Mouse (Mus musculus) ES-Bruce4 (cell line): ENCODE data around the gene Erc1. TPM values are rescaled to one million over a fixed set of nuclear protein-coding genes. Genes with fewer than 3 reads are reported as not detected.

Experiments used
- H3K27ac ChIP-seq: 2 replicates; pipeline ENCODE4 v1.5.1; 2012; ENCODE audit warnings: low read length, inconsistent platforms; ENCODE audit not compliant: insufficient read depth
- H3K27me3 ChIP-seq: 2 replicates; pipeline ENCODE4 v1.6.1; 2012; ENCODE audit warnings: mild to moderate bottlenecking, low read length, inconsistent platforms; ENCODE audit not compliant: control insufficient read depth, poor library complexity, insufficient read depth, severe bottlenecking
- H3K36me3 ChIP-seq: 2 replicates; pipeline ENCODE4 v1.6.1; 2012; ENCODE audit warnings: inconsistent platforms, mild to moderate bottlenecking, low read length, moderate library complexity; ENCODE audit not compliant: control insufficient read depth, poor library complexity, insufficient read depth, severe bottlenecking
- H3K4me1 ChIP-seq: one replicate; pipeline ENCODE4 v1.8.1; 2011; ENCODE audit warnings: low read length; ENCODE audit not compliant: control insufficient read depth, insufficient read depth
- H3K4me3 ChIP-seq: 2 replicates; pipeline ENCODE4 v1.5.1; 2011; ENCODE audit warnings: low read depth, mild to moderate bottlenecking, low read length
- H3K9ac ChIP-seq: 2 replicates; pipeline ENCODE4 v1.6.1; 2012; ENCODE audit warnings: low read depth, mild to moderate bottlenecking, inconsistent platforms; ENCODE audit not compliant: poor library complexity, severe bottlenecking
- H3K9me3 ChIP-seq: replicated peaks from 2 replicates; pipeline ENCODE4 v1.6.1; 2012; ENCODE audit warnings: mild to moderate bottlenecking, low read length, inconsistent platforms; ENCODE audit not compliant: control insufficient read depth, poor library complexity, insufficient read depth, severe bottlenecking
- CTCF ChIP-seq: IDR thresholded peaks from one replicate; pipeline ENCODE4 v1.8.1; 2011; ENCODE audit warnings: low read depth, low read length
- EP300 ChIP-seq: IDR thresholded peaks from 2 replicates; pipeline ENCODE4 v1.6.1; 2011; ENCODE audit warnings: low read depth, low read length; ENCODE audit not compliant: insufficient read depth
- POLR2A ChIP-seq: IDR thresholded peaks from one replicate; pipeline ENCODE4 v1.8.1; 2011; ENCODE audit warnings: low read length; ENCODE audit not compliant: insufficient read depth
- polyA plus RNA-seq: library from polyadenylated mRNA; stranded (reverse); fragments of >200 nt; gene quantifications from 2 replicates; pipeline ENCODE4 v1.2.4, GENCODE M21; 2011; ENCODE audit warnings: low read depth; ENCODE audit not compliant: missing spikeins, insufficient read depth, insufficient read length

Gene Erc1
- polyA plus RNA-seq, 1 experiment = 55.6 TPM

DNA sequence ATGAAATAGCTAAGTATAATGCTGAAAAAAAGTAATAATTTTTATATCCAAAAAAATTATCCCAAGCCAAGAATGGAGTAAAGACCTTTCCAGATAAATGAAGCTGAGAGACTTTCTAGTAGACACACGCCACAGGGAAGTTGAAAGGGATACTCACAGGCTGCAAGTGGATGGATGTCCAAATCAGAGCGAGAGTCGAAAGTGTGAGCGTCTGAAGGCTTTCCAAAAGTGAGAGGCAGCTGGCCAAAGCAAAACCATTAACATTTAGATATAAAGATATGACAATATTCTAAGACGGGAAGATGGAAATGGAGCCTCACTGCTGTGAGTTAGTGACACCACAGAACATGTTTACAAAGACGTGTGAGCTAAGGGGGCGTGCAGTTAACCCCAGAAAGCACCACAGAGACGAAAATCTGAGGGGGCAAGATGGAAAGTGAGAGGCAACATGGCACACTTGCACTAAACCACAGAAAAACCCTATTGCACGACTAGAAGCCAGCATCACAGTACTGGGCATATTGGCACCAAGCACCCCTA lies 314.7 kb downstream of the Erc1 start:
- TF ChIP-seq EP300 (no peak), POLR2A (no peak), CTCF (no peak)
- Histone ChIP-seq H3K36me3 (no peaks in the 10 kb centered on the region), H3K4me3 (no peak overlapping the region), H3K4me1 (no peaks in the 10 kb centered on the region), H3K27me3 (no peaks in the 10 kb centered on the region), H3K9me3 (no peaks in the 10 kb centered on the region), H3K27ac (no peak overlapping the region), H3K9ac (no peak overlapping the region)

DNA sequence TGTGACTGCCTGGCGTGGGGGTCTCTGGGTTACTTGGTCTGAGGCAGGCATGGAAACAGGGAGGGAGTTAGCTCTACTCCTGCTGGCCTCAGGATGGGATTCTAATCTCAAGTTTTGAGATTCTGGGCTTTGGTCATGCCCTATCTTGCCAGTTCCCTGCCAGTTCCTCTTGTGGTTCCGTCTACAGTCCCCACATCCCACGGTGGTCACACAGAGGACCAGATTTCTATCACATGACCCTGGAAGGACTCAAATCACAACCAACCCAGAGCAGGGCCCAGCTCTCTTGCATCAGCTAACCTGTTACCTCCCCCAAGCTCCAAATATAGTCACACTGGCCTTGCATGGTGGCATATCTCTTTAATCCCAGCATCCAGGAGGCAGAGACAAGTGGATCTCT lies 318.3 kb downstream of the Erc1 start:
- H3K4me1 ChIP-seq = no peaks in the 10 kb centered on the region
- H3K27ac ChIP-seq = no peak overlapping the region
- no peaks in the 10 kb centered on the region for H3K27me3 ChIP-seq
- no peak overlapping the region for H3K9ac ChIP-seq
- TF ChIP-seq POLR2A (no peak), CTCF (no peak), EP300 (no peak)
- H3K36me3 ChIP-seq = no peaks in the 10 kb centered on the region
- no peaks in the 10 kb centered on the region for H3K9me3 ChIP-seq
- H3K4me3 ChIP-seq = no peak overlapping the region

DNA sequence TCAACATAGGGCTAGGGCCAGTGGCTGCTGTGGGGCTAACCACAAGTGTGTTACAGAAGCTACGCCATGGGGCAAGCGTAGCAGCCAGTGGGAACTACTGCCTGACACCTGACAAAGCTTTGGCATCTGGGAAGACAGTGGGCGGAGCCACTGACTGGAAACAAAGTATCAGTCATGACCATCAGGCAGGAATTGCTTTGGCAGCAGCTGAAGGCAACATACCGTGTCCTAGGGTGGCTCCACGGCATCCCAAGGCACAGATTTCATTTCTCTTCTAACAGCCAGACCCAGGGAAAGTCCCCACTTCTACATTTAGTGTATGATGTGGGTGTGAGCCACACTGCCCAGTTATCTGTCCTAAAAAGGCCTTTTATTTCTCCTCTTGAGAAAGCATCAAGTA lies 321.5 kb downstream of the Erc1 start:
- no peaks in the 10 kb centered on the region for H3K9me3 ChIP-seq
- no peak overlapping the region for H3K4me3 ChIP-seq
- H3K36me3 ChIP-seq = no peaks in the 10 kb centered on the region
- TF ChIP-seq CTCF = no peak
- TF ChIP-seq EP300 = no peak
- TF ChIP-seq POLR2A = no peak
- no peaks in the 10 kb centered on the region for H3K27me3 ChIP-seq
- no peaks in the 10 kb centered on the region for H3K4me1 ChIP-seq
- no peak overlapping the region for H3K27ac ChIP-seq
- no peak overlapping the region for H3K9ac ChIP-seq

DNA sequence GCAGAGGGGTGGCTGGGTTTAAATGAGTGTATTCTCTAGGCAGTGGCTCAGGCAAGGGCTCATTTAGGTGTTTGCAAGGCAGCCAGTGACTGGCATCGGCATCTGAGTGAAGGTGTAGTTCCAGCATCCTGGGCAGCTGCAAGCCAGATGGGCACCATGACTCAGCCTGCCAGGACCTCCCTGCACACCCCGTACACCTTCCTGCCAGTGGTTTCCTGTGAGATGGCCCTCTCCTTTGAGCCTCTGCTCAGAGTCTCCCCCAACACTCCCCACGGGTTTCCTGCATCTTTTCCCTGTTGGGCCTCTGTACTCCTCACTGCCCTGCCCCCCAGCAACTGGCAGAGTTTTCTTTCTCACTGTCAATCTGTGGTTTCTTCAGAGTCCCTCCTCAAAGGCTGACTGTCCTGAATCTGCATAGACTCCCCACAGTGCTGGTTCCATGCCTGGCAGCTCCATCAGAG lies 326.0 kb downstream of the Erc1 start:
- no peaks in the 10 kb centered on the region for H3K36me3 ChIP-seq
- H3K4me1 ChIP-seq = no peaks in the 10 kb centered on the region

DNA sequence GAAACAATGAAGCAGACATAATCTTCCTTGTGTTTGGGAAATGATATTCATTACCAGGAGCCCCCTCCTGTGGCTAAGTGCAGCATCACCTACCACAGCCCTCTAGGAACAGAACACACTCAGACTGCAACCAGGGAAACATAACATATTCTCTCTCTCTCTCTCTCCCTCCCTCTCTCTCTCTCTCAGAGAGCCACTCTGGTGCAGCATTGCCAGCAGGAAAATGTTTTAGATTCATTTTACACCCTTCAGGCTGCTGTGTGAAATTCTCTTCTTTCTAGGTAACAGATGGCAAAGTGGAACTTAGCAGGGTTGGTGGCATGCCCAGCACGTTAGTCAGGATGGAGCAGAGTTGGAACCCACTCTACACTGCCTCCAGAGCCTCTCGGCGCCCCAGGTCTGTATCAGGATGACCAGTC lies 326.5 kb downstream of the Erc1 start:
- Histone ChIP-seq H3K36me3 (no peaks in the 10 kb centered on the region), H3K4me3 (no peak overlapping the region), H3K9me3 (no peaks in the 10 kb centered on the region), H3K9ac (no peak overlapping the region), H3K4me1 (no peaks in the 10 kb centered on the region), H3K27me3 (no peaks in the 10 kb centered on the region), H3K27ac (no peak overlapping the region)
- no peak for TF ChIP-seq POLR2A
- no peak for TF ChIP-seq CTCF
- no peak for TF ChIP-seq EP300

More for the DNA sequence above, 326.0 kb downstream of the Erc1 start:
- TF ChIP-seq EP300 (no peak), POLR2A (no peak), CTCF (no peak)
- Histone ChIP-seq H3K9me3 (no peaks in the 10 kb centered on the region), H3K27me3 (no peaks in the 10 kb centered on the region), H3K9ac (no peak overlapping the region), H3K27ac (no peak overlapping the region), H3K4me3 (no peak overlapping the region)

Other genes with a start within 250 kb of the Erc1 start
- gene Rad52, start 54.5 kb upstream of the Erc1 start, polyA plus RNA-seq = 19.9 and 20.6 TPM in 2 replicates
- 466 and 478 TPM in 2 replicates for gene Wnk1, start 190.5 kb upstream of the Erc1 start, polyA plus RNA-seq
- 0.75 TPM in 1 of 2 replicates, not detected in the other for gene Ninj2, start 245.2 kb upstream of the Erc1 start, polyA plus RNA-seq